Mouse (Mus musculus) embryo, embryonic 10.5 days (tissue): ENCODE measurements around the gene Taar3.

Experiments
- DNase-seq: peaks from one replicate; pipeline ENCODE4 v3.0.0-alpha.2; 2015; ENCODE audit warnings: low spot score

Taar3 gene

DNA sequence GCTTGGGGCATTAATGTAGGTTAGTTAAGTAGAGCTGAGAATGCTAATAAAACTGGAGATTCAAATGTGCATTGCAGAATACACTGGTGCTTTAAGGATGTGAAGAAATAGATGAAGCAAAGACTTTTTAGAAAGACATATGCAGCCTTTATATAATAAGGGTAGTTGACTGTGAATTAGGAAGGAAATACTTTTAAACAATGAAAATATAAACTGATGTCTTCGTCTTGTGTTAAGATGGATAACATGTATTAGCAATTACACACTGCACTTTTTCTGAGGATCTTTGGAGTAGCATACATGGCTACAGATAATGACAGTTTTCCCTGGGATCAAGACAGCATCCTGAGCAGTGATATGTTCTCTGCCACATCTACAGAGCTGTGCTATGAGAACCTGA is 50.3 kb downstream of the Taar3 start, which contains the start of gene Taar7b:
Taar7b (plus strand) TSS at position 301 of the 400 bp plus-strand sequence.
- DNase-seq, result no peak
